Mouse (Mus musculus) common myeloid progenitor, adult 5-6 weeks (primary cell): Measurements from ENCODE around the gene Nat8f4. TPM values are rescaled to one million over a fixed set of nuclear protein-coding genes. Genes with fewer than 3 reads are reported as not detected.
A peak's percentile ranks its signal among the peaks of the same experiment; 100 is the strongest.
"Not testable (repeated sequence)": the region's sequence is repeated elsewhere in the genome, so short reads cannot be mapped to it uniquely, and the experiment has no call there.

ENCODE experiments used
- ATAC-seq: replicated peaks from 2 replicates; pipeline ENCODE4 v1.8.0; 2016; ENCODE audit warnings: low read depth, mild to moderate bottlenecking, moderate TSS enrichment, inconsistent platforms; ENCODE audit not compliant: poor library complexity, severe bottlenecking
- total RNA-seq: library from RNA; stranded (forward); fragments of 200-1000, 187-1606 nt; gene quantifications from 2 replicates; pipeline ENCODE4 v1.2.3, GENCODE M21; 2017

Gene Nat8f4
- total RNA-seq, 1 experiment from 2014 or later: 1.6 TPM

DNA sequence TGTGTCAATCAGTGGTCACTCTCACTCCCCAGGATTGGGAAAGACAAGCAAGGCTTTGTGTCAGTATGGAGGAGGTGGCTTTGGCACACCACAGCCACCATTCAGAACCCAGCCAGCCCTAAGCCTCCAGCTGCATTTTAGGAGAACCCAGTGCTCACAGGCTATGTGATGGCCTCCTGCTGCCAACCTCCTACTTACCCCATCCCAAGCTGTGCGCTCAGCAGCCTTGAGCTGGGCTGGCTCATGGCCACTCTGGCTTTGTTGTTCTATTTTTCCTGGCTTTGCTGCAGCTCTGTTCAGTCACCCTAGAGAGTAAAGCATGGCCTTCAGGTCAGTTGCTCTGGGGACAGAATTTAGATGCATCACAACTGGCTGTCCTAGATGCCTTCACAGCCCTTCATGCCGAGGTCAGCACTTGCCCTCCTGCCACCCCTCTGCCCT lies 2.2 kb upstream of the Nat8f4 start:
- ATAC-seq: not testable (repeated sequence)

DNA sequence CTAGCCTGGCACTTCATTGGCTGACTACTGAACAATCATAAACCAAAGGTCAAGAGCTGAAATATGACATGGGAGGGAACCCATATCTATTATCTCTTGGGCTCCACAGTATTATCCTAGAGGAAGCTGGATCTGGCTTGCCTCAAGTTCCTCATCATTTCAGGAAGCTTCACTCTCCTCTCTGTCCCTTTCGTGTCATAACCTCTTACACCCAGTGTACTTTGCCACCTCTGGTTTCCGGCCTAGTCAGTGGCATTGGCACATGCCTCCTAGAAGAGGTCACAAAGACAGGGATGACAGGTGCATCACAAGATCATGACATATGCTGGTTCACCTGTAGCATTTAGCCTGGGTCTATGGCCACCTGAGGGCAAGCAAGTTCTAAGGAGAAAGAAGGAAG lies 2.4 kb downstream of the Nat8f4 start:
- ATAC-seq: no peak

DNA sequence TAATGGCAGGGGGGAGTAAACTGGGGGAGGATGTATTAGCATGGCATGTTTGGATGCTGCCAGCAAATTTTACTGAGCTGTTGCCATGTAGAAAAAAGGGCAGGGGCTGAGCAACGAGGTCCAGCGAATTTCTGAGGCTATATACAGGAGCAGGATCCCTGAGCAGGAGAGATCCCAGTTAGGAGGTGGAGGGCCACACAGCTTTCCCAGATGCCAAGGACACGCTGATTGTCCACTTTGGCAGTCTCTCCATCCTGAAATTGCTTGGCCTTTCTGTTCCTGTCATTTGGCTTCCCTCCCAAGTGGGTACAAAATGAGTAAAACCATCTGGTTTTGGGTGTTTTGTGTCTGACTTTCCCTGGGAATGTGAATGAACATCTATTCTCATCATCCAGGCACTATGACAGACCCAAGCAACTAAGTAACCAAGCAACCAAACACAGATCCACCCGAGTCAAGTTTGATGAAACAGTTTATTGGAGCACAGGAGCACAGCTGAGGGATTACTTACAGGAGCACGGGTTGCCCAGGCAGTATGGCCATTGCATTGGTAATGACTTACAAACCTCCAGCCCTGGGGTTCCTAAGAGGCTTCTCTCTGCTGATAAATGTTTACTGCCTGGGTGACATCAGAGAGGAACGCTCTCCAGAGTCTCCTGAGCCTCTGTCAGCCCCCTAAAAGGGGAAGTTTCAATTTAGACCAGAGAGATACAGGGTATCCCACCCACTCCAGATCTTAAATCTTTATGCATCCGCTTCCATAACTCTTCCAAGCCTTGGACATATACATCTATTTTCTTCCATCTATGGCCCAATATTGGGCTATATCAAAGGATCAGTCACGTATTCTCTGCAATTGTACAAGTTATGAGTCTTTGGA lies 5.8 kb downstream of the Nat8f4 start:
- not testable (repeated sequence) for ATAC-seq

DNA sequence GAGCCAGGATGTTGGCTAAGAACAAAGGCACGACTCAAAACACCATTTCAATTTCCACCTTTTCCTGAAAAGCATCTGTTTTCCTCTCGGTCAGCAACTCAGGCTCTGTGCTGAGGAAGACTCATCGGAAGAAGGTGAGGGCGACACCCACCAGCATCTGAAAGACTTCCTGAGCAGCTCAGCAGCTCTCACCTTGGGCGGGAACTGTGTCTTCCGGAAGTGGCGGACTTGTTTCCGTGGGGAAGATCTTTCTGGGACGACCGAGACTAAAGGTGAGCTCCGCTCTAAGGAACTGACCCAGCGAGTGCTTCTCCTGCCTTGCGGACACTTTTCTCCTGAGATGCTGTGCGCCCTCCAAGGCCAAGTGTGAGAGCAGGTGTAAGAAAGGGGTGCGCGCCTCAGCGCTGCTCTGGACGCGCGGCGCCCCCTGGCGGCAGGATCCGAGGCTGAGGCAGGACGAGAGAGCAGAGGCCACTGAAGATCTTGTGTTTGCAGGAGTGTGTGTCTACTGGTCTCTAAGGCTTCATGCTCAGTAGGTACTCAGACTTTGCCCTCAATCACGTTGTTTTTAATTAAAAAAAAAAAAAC lies 9.5 kb downstream of the Nat8f4 start:
- peak; percentile 80 for ATAC-seq

DNA sequence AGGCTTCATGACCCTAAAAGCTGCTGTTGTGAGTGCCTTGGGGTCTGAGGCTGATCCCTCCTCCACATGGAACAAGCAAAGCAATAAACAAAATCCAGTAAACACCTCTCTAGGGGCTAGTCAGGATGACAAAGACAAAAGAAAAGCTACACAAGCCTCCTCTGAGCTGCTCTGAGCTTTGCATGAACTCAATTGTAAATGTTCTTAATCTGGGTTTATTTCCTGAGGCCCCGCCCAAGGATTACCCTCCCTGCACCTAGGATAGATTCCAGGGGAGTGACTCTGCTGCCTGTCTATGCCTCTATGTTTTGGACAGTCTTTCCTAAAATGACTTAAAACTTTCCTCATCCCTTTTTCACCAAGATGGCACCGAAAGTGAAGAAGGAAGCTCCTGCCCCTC lies 15.7 kb downstream of the Nat8f4 start:
- ATAC-seq: no peak

DNA sequence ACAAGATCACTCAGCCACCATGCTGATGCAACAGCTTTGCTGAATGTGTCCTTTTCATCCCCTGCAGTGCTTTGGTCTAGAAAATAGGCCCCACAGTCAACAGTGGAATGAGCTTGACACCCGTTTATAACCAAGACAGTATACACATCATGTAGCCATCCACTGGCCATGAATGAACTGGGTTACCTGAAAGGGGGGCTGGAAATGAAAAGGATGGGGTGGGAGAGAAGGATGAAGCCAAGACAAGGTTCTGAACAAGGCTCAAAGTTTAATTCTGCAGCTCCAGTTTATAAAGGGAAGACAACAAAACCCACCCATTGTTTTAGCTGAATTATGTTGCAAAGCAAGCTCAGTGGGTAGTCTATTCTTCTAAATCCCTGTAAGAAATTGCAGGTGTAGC lies 20.4 kb downstream of the Nat8f4 start:
- no peak for ATAC-seq

DNA sequence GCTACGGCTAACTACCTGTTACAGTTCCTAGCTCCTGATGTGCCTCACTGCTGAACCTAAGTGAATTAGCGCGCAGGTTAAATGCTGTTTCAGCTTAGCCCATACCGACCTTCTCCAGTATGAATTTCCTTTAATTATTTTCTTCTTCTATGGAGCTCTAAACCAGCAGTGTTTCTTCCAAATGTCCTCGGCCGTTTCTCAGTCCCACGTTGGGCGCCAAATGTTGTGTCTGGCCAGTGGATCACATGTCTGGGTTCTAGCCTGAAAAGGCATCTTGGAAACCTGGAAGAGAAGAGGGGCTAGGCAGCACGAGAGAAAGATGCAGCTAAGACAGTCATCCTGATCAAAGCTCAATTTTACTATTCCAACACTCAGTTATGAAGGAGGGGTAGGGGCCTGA lies 21.4 kb downstream of the Nat8f4 start:
- ATAC-seq: not testable (repeated sequence)

DNA sequence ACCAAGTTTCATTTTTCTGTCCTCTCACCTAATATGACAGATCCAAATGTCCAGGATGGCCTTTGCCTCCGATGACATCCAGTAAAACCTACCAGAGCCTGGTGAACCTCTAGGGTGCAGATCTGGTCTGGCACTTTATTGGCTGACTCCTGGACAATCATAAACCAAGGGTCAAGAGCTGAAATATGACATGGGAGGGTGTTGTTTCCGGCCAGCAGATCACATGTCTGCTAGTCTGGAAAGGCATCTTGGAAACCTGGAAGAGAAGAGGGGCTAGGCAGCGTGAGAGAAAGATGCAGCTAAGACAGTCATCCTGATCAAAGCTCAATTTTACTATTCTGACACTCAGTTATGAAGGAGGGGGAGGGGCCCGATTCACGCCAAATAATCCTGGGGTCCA lies 35.7 kb downstream of the Nat8f4 start, which contains the start of gene Nat8f2:
Nat8f2 (minus strand) TSS at position 153 of the 400 bp plus-strand sequence.
- not testable (repeated sequence) for ATAC-seq

DNA sequence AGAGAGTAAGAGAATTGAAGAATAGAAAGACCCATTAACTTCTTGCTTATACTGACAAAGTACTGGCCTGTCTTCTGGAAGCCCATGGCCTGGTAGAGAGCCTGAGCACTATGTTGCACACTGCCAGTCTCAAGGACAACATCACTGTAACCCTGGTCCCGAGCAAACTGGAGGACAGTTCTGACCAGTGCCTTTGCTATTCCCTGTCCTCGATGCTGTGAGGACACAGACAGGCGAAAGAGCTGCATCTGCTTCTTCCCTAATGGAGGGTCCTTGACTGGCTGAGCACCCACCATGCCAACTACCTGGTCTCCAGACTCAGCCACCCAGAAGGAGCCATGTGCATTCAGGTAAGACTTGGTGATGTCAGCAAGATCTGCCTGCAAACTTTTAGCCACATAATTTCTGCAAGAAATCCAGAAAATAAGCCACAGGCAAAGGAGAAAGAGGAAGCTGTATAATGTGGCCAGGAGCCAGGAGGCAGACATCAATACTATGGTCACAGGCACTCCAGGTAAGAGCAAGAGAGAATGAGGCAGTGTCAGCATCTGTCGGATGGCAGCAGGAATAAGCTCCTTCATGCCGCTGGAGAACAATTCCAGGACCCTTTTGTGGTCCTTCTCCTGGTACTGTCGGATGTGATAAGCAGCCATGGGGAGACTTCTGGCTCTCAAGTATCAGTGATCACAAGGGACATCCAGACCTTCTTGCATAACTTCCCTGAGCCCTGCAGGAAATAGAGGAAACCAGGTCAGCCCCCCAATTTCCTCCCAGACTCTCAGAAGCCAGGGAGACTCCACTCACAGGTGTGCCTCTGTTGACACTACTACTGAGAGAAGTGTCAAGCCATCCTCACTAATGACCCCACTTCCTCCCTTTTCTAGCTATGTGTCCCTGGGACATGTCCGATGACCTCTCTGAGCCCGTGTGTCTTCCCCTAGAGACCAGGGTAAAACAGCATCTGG lies 36.7 kb downstream of the Nat8f4 start:
- peak; percentile 39; the same call in 1 of the 2 replicates for ATAC-seq

DNA sequence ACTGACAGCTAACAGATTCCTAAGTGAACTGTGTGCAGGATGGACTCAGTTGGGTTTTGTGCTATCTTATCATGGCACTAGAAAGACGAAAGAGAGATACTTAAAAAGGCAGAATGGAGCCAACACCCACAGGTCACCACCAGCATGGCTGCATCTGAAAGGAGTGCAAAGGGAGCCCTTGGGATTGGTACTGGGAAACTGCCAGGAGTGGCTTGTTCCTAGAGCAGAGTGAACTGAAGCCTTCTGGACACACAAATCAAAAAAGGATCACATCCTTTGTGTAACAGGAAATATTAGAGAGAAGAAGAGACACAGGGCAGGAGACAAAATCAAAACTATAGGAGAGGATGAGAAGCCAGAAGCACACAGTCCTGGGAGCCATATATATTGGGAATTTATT lies 37.7 kb downstream of the Nat8f4 start:
- not testable (repeated sequence) for ATAC-seq

DNA sequence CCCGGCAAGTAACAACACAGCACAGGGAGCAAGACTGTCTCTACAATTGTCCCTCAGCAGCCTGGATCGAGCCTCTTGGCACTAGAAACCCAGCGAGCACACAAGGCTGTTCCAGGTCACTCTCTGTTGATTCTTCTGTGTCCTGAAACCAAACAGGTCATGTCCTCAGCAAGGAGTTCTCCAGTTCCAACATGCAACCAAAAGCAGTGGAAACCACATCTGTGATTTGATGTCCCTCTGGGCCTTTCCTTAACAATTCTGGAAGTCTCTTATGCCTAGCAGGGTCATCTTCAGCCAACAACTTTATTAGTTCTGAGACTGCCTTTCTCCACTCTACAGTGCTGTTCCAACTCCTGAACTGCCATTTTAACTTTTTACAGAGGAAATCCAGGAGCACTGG lies 38.5 kb downstream of the Nat8f4 start:
- ATAC-seq: not testable (repeated sequence)

DNA sequence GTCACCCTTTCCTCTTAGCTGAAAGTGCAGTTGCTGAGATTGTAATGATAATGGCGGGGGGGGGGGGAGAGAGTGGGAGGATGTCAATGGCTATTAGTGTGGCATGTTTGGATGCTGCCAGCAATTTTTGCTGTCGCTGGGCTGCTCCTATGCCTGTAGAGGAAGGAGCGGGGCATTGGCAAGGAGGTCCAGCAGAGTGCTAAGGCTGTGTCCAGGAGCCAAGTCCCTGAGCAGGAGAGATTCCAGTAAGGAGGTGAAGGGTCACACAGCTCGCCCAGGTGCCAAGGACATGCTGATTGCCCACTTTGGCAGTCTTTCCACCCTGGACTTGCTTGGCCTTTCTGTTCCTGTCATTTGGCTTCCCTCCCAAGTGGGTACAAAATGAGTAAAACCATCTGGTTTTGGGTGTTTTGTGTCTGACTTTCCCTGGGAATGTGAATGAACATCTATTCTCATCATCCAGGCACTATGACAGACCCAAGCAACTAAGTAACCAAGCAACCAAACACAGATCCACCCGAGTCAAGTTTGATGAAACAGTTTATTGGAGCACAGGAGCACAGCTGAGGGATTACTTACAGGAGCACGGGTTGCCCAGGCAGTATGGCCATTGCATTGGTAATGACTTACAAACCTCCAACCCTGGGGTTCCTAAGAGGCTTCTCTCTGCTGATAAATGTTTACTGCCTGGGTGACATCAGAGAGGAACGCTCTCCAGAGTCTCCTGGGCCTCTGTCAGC lies 39.6 kb downstream of the Nat8f4 start:
- ATAC-seq: not testable (repeated sequence)

DNA sequence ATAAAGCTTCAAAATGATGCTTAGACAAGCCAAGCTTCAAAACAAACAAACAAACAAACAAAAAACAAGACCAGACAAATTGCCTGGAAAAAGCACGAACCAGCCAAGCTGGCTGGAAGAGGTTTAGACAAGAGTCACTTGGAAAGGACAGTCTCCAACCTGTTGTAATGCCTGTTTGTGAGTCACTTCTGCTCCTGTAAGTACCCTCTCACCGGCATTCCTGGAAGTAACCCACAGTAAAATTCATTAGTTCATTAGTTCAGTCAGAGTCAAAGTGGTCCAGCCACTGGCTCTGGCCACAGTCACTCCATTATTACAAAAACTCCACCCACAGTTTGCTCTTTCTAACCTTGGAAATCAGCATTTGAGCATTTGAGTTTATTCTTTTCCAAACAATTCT lies 40.8 kb downstream of the Nat8f4 start:
- no peak for ATAC-seq

DNA sequence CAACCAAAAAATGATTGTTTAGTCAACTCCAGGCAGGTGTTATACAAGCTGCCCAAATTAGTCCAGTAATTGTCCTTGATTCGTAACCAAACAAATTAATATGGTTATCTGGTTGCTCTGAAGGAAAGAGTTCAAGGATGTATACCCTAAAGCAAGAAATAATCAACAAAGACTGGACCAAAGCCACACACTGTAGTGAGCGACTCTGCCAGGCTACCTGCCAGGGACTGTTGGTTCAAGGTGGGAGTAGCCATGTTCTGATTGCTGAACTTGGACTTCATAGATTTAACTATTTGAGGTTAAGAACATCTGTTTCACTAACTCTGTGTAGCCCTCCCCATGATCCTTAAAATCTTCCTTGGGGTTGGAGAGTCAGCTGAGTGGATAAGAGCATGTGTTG lies 41.5 kb downstream of the Nat8f4 start:
- ATAC-seq: no peak

DNA sequence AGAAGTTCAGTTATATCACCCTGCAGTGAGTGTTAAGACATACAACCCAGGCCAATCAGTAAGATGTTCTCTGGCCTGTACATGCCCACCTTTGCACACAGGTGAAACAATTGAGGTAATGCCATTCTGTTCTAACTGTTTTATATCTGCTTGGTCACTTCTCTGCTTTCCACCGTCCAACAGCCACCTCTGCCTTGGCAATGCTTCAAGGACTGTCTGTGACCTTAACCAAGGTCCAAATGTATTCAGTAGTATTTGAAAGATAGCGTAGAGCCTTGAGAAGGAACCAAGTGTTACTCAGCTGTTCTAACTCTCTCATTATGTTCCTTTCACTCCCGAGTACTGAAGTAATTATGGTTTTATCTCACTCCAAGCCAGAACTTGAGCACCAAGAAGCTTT lies 42.1 kb downstream of the Nat8f4 start:
- no peak for ATAC-seq

DNA sequence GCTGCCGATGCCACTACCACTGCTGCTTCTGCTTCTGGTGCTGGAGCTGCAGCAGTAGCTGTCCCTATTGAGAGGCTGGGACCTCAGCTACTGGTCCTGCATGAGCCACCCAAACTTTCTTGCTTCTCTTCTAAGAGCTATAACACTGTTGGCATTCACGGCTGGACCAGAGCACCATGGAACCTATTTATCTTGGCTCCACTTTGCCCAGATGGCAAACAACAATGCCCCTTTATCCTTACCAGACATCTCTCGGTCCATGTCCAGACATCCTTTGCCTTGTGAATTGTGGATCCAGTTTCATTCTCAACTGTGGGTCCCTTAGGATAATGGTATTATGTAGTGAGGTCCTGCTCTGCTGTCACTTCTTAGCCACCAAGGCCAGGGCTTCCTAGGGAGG lies 43.4 kb downstream of the Nat8f4 start:
- no peak for ATAC-seq

DNA sequence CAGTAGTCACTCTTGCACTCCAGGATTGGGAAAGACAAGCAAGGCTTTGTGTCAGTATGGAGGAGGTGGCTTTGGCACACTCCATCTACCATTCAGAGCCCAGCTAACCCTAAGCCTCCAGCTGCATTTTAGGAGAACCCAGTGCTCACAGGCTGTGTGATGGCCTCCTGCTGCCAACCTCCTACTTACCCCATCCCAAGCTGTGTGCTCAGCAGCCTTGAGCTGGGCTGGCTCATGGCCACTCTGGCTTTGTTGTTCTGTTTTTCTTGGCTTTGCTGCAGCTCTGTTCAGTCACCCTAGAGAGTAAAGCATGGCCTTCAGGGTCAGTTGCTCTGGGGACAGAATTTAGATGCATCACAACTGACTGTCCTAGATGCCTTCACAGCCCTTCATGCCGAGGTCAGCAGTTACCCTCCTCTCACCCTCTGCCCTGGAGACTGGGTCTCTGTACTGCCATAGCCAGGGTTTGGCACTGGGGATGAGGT lies 48.4 kb downstream of the Nat8f4 start:
- ATAC-seq: no peak

DNA sequence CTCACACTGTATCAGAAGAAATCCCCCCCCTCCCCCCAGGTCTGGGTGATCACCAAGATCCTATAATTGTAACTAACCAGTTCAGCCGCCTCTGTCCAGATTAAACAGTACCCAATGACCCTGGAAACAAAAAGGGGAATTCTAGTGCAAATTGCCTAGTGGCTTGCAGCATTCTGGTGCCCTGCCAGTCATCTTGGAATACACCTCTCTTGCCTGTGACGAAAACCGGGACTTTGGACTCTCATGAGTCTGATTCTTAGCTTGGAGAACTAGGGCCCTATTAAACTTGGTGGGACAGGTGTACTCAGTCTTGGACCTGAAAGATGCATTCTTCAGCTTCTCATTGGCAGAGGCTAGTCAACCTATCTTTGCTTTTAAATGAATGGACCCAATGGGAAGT lies 51.2 kb downstream of the Nat8f4 start:
- no peak for ATAC-seq

DNA sequence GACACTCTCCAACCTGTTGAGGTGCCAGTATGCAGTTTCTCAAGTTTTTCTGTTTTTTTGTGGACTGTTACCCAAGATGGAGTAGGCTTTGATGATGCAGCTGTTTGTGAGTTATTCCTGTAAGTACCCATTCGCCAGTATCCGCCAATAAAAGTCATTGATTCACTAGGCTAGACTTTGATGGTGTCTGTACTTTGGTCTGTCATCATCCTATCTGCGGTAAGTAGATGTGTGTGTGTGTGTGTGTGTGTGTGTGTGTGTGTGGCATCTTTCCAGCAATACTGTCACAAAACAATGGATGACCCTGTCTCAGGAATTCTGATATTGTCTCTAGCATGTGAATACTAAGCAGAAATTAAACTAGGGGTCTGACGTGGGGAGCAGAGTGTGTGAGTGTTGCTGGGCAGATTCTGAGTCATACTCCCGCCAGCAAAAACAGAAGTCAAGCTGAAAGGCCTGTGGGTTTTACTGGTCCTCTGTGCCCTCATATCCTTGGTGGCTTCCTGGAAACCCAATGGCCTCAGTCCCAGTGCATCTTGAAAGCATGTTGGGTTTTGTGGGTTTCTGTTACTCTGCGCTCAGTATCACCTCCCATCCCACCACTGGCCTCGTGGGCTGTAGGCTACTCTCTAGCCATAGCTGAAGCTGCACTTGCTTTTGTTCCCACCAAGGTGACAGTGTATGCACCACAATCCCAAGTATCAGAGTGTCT lies 53.5 kb downstream of the Nat8f4 start:
- peak; percentile 76 for ATAC-seq
